Mouse (Mus musculus): ENCODE results near the gene Mlxipl.
"Not testable (repeated sequence)": the region's sequence is repeated elsewhere in the genome, so short reads cannot be mapped to it uniquely, and the experiment has no call there.

Mlxipl gene

GRCm38 (mm10) chr5:135089653-135090052 is at the start of gene Mlxipl:
Gene Mlxipl, plus strand, starts transcription at chr5:135089890.
- no peak for DNase-seq

DNA sequence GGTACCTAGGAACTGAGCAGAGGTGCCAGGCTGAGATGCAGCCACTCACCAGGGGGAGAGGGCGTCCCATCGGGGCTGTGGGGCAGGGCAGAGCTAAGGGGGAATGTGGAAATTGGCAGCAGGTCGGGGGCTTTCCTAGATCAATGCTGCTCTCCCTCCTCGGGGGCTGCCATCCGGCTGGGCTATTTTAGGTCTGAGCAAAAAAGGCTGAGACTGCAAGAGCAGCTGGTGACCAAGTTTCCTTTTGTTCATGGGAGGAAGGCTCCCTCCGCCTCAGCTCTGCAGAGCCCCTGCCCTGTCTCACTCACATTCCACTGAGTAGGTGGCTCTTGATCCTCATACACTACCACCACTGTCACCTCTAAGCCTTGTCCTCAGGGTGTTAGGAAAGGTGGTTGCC is 49.6 kb upstream of the Mlxipl start:
- no peak for DNase-seq

GRCm38 (mm10) chr5:135040777-135041176 is 48.9 kb upstream of the Mlxipl start:
- no peak for DNase-seq

GRCm38 (mm10) chr5:135042105-135042788 is 47.4 kb upstream of the Mlxipl start:
- peak; percentile 33 to 34 for DNase-seq

DNA sequence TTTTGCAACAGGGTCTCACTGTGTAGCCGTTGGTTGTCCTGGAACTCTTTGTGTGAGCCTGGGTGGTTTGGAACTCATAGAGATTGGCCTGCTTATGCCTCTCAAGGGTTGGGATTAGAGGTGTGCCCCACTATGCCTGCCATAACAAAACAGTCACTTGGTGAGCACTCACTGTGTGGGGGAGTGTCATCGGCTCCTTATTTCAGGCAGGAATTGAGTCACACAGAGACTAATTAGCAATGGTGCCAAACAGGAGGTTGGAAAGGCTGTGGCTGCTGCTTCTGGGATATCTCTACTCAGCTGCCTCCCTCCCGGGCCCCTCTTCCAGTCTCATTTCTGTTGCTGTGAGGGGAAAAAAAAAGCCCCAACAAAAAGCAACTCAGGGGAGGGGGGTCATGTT is 45.1 kb upstream of the Mlxipl start:
- DNase-seq: no peak

DNA sequence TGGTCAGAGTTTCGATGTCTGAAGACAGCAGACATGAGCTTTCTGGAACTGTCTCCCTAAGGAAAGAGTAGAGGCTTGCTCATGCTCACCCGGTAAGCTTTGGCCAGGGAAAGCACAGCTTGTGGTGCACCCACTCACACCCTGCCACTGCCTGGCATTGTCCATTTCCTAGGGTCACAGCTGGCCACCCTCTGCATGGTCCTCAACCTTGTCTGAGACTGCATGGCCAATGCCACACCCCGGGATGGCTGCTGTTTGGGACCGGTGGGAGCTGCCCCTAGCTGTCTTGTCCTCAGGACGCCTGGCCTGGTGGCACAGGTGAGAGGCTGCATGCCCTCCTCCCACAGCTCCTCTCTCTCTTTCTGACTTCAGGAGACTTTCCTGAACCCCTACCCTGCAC is 41.2 kb upstream of the Mlxipl start:
- DNase-seq: no peak

GRCm38 (mm10) chr5:135049268-135049667 is 40.4 kb upstream of the Mlxipl start:
- not testable (repeated sequence) for DNase-seq

DNA sequence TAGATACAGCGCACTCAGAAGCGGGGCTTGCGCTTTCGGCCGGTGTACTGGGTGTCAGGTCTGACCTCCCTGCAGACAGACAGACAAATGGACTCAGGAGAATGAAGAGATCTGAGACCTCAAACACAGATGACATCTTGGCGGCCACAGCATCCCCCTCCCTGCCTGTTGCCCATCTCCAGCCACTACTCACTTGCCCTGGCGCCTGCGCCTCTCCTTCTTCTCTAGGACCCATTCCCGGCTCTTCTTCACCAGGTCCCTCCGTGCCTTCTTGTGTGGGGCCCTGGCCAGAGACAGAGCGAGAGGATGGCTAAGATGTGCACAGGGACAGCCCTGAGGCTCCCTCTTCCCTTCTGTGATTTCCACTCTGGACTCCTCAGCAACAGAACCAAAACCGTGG is 36.3 kb upstream of the Mlxipl start:
- no peak for DNase-seq

DNA sequence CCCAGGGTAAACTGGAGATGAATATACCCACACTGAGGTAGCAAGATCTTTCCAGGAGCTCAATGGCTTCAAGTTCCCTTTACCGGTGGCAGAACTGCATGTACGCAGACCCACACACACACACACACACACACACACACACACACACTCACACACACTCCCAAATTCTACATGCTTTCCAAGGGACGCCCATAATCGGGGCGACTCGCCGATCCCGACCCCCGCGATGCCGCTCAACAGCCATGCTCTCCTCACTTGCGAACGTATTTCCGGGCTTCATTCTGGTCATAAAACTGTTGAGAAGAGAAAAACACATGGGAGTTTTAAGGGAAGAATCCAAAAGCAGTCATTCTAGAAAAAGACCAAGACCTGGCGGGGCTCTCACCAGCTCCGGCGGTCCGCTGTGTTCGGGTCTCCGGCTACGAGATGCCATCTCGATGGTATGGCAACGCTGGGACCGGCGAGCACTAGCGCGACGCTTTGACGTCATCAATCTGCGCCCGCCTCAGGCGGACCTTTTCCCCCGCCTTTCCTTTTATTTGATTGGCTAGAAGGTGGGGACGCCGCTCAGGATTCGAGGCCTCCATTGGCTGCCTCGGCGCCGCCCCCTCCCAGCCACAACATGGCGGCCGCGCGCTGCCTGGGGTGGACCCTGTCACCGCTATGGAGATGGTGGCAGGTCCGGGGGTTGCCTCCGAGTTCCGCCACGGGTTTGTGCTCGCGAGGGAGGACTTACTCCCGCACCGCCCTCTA is 25.9 kb upstream of the Mlxipl start, which contains the start of gene Dnajc30:
TSS of gene Dnajc30 (plus strand) at position 574 of the 753 bp plus-strand sequence.
- peak; percentile 99 for DNase-seq

- DNase-seq: peak in 1 of 2 experiments; percentile 62
These were observed 25.3 kb upstream of the Mlxipl start for GRCm38 (mm10) chr5:135064382-135064766.

DNA sequence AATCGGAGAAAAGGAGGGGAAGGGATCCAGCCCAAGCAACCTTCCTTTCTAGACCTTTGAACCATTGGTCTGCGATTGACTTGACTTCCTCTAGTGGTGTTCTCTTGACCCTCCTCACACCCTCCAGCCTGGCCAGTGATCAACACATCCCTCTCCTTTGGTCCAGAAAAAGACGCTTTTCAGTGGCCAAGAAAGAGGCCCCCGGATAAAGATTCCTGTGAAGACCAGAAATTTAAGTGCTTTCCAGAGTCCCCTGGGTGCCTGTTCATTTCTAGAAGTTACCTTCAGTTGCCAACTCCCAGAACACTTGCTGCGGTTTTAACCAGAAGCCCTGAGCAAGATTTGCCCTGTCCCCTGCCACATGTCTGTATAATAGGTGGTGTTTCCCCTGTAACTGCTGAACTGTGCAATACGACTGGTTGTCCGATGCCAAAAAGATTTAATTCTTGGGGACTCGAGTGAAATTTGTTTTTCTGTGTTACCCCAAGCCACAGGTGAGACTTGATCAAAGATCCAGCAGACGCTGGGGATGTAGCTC is 24.7 kb upstream of the Mlxipl start, which contains the start of gene Bud23:
TSS of gene Bud23 (minus strand) at position 51 of the 538 bp plus-strand sequence.
- not testable (repeated sequence) for DNase-seq

- no peak for DNase-seq
These were observed 23.7 kb upstream of the Mlxipl start for GRCm38 (mm10) chr5:135066008-135066407.

- DNase-seq: no peak
These were observed 19.2 kb upstream of the Mlxipl start for GRCm38 (mm10) chr5:135070448-135070847.

DNA sequence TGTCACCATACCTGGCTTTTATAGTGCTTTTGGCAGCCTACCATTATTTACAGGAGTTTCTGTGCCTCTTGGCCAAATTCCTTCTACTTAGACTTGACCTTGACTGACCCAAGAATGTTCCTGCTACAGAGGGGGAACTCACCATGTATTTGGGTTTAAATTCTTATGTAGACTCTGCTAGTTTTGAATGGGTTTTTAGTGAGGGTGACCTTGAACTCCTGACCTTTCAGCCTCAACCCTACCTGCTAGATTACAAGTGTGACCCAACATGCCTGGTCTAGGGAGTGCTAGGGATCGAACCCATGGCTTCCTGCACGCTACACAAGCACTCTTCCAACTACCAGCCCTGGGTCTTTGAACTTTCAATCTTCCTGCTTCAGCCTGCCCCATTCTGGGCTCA is 17.6 kb upstream of the Mlxipl start:
- DNase-seq: no peak

- DNase-seq: no peak
These were observed 17.0 kb upstream of the Mlxipl start for GRCm38 (mm10) chr5:135072720-135073119.

DNA sequence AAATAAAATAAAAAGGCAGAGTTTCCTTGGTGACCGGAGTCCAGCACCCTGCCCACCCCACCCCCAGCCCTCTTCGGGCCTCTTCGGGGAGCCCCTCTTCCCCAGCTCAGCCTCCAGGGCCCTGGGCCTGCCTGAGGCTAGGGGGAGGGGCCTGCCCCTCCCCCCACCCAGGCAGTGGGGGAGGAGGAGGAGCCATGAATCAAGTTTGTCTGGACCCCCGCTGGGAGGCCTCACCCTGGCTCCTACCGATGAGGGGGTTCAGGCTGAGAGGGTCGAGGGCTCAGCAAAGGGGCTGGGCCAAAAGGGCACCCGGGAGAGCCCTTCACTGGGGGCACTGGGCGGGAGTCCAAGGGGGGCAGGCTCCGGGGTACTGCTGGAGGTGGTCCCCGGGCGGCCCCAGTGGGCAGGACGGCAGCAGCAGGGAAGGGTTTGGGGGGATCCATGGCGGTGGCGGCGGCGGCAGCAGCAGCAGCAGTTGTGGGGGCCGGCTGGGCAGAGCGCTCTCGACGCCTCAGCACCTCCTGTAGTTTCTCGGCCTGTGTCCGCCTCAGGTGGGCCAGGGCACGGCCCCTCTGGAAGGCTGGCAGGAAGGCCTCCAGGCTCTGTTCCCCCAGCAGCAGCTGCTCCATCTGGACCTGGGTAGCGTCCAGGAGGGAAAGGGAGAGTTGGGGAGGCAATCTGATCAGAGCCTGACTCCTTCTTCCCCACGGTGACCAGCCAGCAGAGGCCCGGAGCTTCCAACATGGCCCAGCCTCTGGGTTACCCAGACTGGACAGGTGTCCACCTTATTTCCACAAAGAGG is 16.1 kb upstream of the Mlxipl start:
- DNase-seq: peak; percentile 45 to 61

DNA sequence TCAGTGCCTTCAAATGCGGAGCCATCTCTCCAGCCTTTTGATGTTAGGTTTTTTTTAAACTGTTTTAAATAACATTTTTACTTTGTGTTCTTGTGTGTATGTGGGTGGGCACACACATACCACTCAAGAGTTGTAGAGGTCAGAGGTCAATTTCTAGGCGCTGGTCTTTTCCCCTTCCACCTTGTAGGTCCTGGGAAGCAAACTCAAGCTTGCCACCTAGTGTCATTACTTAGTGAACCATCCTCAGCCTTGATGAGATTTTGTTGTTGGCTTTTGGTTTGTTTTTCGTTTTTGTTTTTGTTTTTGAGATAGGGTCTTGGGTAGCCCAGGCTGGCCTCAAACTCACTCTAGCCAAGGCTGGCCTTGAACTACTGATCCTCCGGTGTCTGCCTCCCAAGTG is 14.0 kb upstream of the Mlxipl start:
- no peak for DNase-seq

DNA sequence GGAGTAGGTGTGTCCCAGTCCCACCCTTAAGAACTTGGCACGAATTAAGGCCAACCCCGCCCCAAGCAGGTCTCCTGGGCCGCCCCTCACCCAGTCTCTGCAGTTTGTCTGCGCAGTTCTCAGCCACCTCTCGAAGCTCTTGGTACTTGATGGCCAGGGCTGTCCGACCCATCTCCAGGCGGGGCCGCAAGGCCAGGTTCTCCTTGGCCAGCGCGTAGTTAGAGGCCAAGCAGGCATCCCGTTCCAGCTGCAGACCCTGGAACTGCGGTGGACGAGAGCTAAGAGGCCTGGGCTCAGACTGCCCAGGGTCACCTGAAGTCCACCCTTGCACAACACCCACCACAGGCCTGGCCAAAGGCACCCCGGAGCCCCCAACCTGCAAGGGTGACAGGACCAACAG is 13.3 kb upstream of the Mlxipl start:
- DNase-seq: peak in 1 of 2 experiments; percentile 24

GRCm38 (mm10) chr5:135076931-135077505 is 12.7 kb upstream of the Mlxipl start:
- DNase-seq: peak; percentile 80 to 85

GRCm38 (mm10) chr5:135077564-135078481 is 11.9 kb upstream of the Mlxipl start, which contains the start of gene Vps37d:
Gene Vps37d, minus strand, starts transcription at chr5:135078266.
- peak; percentile 99 for DNase-seq

DNA sequence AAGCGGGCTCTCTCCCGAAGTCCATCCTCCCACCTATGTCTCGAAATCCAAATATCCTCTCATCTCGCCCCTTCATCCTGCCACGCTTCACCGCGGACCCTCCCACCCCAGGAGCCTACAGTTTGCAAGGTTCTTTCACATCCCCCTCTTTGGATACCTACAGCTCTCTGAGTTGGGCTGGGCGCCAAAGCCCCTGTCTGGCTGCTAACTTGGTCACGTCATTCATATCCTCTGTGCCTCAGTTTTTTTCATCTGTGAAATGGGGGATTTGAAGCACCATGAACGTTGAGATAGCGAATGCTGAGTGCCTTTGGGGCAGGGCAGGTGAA is 11.2 kb upstream of the Mlxipl start:
- peak in 1 of 2 experiments; percentile 85 for DNase-seq

- DNase-seq: no peak
These were observed 10.1 kb upstream of the Mlxipl start for GRCm38 (mm10) chr5:135079578-135079977.

All from cerebellum, postnatal 10 days (tissue).